Mouse (Mus musculus): ENCODE measurements around the gene Kifc1.

Kifc1 gene

DNA sequence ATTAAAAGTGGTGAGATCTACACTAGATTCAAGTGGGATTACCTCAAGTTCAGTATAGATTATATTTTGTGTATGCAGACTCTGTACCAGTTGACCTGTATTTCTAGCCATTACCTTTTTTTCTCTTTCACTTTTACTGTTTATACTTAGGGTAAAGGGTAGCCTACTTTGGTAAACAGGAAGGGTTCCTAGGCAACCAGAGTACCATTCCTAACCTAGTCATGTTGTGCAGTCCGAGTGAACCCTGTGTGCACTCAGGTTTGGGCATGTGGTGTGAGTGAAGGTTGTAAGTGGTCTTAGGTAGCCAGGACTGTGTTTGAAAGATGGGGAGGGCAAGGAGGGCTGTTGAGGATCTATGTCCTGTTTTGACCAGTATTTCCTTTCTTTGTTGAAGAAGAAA lies 39.1 kb downstream of the Kifc1 start:
- DNase-seq (ENCODE audit: low spot score in 2 of 2), result no peak

DNA sequence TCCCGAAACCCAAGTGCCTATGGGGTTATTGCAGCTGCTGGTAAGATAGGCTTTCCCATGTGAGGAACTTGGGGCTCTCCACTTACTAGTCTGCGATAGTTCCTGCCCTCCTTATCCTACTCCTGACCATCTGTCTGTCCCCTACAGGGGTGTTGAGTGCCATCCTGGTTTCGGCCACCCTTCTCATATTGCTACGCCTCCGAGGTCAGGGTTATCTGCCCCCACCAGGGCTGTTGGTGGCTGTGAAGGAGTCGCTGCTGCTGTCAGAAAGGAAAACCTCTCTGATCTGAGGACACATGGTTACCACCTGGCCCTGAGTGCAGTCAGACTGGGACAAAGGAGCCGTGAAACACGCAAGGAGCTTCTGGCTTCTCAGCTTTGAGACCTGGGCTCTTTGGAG lies 42.3 kb downstream of the Kifc1 start:
- DNase-seq (ENCODE audit: low spot score in 2 of 2), result no peak

DNA sequence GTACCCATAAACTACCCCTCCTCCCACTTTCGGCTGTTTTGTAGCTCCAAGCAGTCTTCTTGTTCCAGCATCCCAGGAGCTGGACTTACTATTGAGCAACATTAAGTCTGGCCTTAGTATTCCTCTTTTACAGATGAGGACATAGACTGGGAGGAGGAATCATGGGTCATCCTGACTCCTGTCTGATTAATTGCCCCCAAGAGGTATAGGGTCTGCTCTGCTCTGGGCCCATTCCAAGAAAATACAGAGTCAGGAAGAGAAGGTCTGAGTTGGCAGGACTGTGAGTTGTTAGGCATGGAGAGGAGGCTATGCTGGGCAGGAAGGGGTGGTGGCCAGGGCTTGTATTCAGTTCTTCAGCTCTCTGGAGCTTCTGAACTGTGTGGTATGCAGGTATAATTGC lies 46.3 kb downstream of the Kifc1 start:
- no peak for DNase-seq (ENCODE audit: low spot score in 2 of 2)

DNA sequence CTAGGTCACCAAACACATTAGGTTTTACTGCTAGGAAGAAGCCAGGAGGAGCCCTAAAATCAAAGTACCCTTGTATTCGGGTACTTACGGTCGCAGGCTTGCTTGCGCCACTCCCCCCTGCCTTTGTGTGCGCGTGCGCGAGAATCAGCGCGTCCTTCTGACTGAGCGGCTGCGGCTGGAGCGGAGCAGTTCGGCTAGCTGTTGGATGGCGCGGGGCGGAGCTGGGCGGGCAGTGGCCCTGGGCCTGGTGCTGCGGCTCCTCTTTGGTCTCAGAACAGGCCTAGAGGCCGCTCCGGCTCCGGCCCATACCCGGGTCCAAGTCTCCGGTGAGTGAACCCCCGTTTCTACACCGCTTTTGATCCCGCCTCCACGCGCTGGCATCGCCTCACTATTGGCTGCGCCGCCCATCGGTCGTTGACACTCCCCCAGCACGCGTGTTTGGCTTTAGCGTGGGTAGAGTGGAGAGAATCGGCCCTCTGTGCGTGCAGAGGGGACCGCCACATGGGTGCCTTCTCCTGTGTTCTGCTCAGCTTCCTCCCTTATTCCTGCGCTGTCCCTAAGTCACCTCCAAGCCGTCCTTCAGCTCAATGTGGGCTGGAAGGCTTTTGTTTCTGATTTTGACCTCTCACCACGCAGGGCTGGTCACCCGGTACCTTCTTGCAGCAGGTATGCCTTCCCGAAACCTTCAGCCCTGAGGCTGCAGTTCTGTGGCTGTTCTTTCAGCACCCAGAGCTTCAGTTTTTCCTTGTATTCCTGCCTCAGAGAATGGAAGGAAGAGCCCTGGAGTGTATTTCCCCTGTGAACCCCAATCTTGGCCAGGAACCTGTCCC lies 47.3 kb downstream of the Kifc1 start, which contains the start of gene Cd320:
Gene Cd320 (plus strand): TSS at position 126 of the 830 bp plus-strand sequence.
- DNase-seq (ENCODE audit: low spot score in 2 of 2), result peak; percentile 81 to 86

DNA sequence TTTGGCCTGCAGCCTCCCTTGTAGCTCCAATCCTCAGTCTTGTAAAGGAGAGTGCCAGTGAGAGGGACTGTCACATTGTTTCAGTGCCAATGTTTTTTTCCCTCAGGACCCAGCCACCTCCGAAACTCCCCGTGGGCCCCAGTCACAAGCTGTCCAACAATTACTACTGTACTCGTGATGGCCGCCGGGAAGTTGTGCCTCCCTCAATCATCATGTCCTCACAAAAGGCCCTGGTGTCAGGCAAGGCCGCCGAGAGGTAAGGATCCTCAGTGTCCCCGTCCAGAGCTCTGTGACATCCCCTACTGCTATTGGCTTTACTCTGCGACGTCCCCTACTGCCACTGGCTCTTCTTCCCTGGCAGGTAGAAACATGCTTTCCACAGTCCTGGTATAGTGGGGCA lies 60.9 kb downstream of the Kifc1 start:
- no peak for DNase-seq (ENCODE audit: low spot score in 2 of 2)

DNA sequence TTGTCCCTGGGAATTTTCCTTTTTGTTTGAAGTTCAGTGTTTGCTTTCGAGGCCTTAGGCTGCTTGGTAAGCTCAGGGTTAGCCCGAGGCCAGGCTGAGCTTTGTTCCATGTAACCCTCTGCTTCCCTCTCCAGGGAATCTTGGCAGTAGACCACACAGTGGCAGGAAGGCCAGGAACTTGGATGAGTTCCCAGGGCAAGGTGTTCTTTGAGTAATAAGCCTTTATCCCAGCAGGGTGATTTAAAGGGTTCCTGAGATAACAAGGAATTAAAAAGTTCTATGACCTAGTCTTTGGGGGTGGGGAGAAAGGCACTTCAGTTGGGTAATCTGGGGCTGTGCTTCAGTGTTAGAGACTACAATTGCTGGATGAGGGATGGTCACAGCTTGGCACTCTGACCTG lies 61.6 kb downstream of the Kifc1 start:
- no peak for DNase-seq (ENCODE audit: low spot score in 2 of 2)

DNA sequence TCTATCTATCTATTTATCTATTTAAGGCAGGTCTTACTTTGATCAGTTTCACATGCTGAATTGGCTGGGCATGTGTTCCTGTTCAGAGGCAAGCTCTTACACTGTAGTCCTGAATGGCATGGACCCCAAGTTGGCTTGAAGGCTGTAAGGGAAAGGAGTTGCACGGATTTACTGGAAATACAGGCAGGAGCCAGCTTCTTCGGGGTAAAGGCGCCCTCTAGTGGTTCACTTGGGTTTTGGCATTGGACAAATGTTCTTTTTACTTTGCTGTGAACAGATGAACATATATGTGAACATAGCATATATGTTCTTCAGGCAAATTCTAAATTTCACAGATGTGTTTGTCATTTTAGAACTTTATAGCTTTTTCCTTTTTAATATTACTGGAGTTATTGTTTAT lies 63.6 kb downstream of the Kifc1 start:
- DNase-seq (ENCODE audit: low spot score in 2 of 2), result peak; percentile 47 to 70

Data from cerebellum, postnatal 4 days (tissue).